Mouse (Mus musculus) E14TG2a.4 (cell line): ENCODE data around the gene Rpain.

Experiments used
- CTCF ChIP-seq: conservative IDR thresholded peaks from 2 replicates; pipeline ENCODE4 v1.5.1; 2014; ENCODE audit warnings: low read length
- POU5F1 ChIP-seq: IDR thresholded peaks from 2 replicates; pipeline ENCODE4 v1.6.1; 2014; ENCODE audit warnings: low read length, borderline replicate concordance

GRCm38 (mm10) chr11:71018416-71019200 lies 48.6 kb downstream of the Rpain start:
- TF ChIP-seq CTCF (no peak), POU5F1 (no peak)
